Mouse (Mus musculus) heart, embryonic 10.5 days (tissue): ENCODE data around the gene Slc22a15. TPM values are rescaled to one million over a fixed set of nuclear protein-coding genes. Genes with fewer than 3 reads are reported as not detected.
A peak's percentile ranks its signal among the peaks of the same experiment; 100 is the strongest.

ENCODE experiments used
- DNase-seq: peaks from one replicate; pipeline ENCODE4 v3.0.0-alpha.2; 2017; ENCODE audit warnings: low spot score
- H3K27ac ChIP-seq: fragments of 300-500 bp; sonication (generic); 2 replicates; pipeline ENCODE4 v1.5.1; 2016; ENCODE audit warnings: mild to moderate bottlenecking
- H3K27me3 ChIP-seq: fragments of 300-500 bp; sonication (generic); 2 replicates; pipeline ENCODE4 v1.6.1; 2016; ENCODE audit warnings: mild to moderate bottlenecking; ENCODE audit not compliant: poor library complexity, insufficient read depth, severe bottlenecking
- H3K36me3 ChIP-seq: fragments of 300-500 bp; sonication (generic); 2 replicates; pipeline ENCODE4 v1.6.1; 2016; ENCODE audit warnings: mild to moderate bottlenecking, moderate library complexity
- H3K4me1 ChIP-seq: fragments of 300-500 bp; sonication (generic); 2 replicates; pipeline ENCODE4 v1.6.1; 2016; ENCODE audit warnings: mild to moderate bottlenecking
- H3K4me3 ChIP-seq: fragments of 300-500 bp; sonication (generic); 2 replicates; pipeline ENCODE4 v1.5.1; 2016; ENCODE audit warnings: mild to moderate bottlenecking, moderate library complexity
- H3K9me3 ChIP-seq: fragments of 300-500 bp; sonication (generic); 2 replicates; pipeline ENCODE4 v1.6.1; 2016; ENCODE audit warnings: mild to moderate bottlenecking, moderate library complexity
- WGBS: fragments of 180-500 bp; shearing (Covaris S2); methylation state at CpG from one replicate; pipeline ENCODE4 v1.1.7; 2016; 5-methylcytosine and 5-hydroxymethylcytosine counted together
- polyA plus RNA-seq: library from polyadenylated mRNA; unstranded; fragments of >200 nt; fragmentation: Nextera tagmentation; extraction: Ambion mirVana; gene quantifications from 2 replicates; pipeline ENCODE4 v1.2.1, GENCODE M21; 2016

Gene Slc22a15
- 4.1 and 6.3 TPM in 2 replicates for polyA plus RNA-seq

GRCm38 (mm10) chr3:101923843-101924740, at the start of gene Slc22a15:
TSS of gene Slc22a15 (minus strand) at chr3:101924453.
- under 1% methylated on average over 86 of the region's 92 CpGs for WGBS
- Histone ChIP-seq H3K4me1 (peaks cover 28% of the 10 kb centered on the region), H3K27ac (peak within 1 kb of the TSS; percentile 94), H3K9me3 (no peaks in the 10 kb centered on the region), H3K27me3 (no peaks in the 10 kb centered on the region), H3K36me3 (0 out of 2 replicates have a peak, but pooled peaks cover 4% of the 10 kb centered on the region), H3K4me3 (peak within 1 kb of the TSS; percentile 83)
- peak; percentile 84 for DNase-seq

GRCm38 (mm10) chr3:101966825-101967558, 42.7 kb upstream of the Slc22a15 start:
- no peak for DNase-seq
- Histone ChIP-seq H3K9me3 (no peaks in the 10 kb centered on the region), H3K27me3 (no peaks in the 10 kb centered on the region), H3K27ac (no peak overlapping the region), H3K36me3 (no peaks in the 10 kb centered on the region), H3K4me3 (no peak overlapping the region), H3K4me1 (peaks cover 11% of the 10 kb centered on the region; the same call in 1 of the 2 replicates)
- 60% methylated on average over 3 of the region's 3 CpGs for WGBS

- Histone ChIP-seq H3K4me1 (peaks cover 11% of the 10 kb centered on the region; the same call in 1 of the 2 replicates), H3K36me3 (no peaks in the 10 kb centered on the region), H3K4me3 (no peak overlapping the region), H3K27ac (no peak overlapping the region), H3K9me3 (no peaks in the 10 kb centered on the region), H3K27me3 (no peaks in the 10 kb centered on the region)
- DNase-seq, result no peak
- 56% methylated on average over 7 of the region's 7 CpGs for WGBS
These were observed 40.1 kb upstream of the Slc22a15 start for GRCm38 (mm10) chr3:101964352-101964751.

GRCm38 (mm10) chr3:101963501-101963900, 39.2 kb upstream of the Slc22a15 start:
- no peak for DNase-seq
- Histone ChIP-seq H3K4me3 (no peak overlapping the region), H3K27ac (no peak overlapping the region), H3K36me3 (no peaks in the 10 kb centered on the region), H3K9me3 (no peaks in the 10 kb centered on the region), H3K4me1 (peaks cover 11% of the 10 kb centered on the region; the same call in 1 of the 2 replicates), H3K27me3 (no peaks in the 10 kb centered on the region)
- 45% methylated on average over 9 of the region's 9 CpGs for WGBS

GRCm38 (mm10) chr3:101961146-101961835, 37.0 kb upstream of the Slc22a15 start:
- Histone ChIP-seq H3K27me3 (no peaks in the 10 kb centered on the region), H3K4me1 (peaks cover 7% of the 10 kb centered on the region; the same call in 1 of the 2 replicates), H3K9me3 (no peaks in the 10 kb centered on the region), H3K36me3 (no peaks in the 10 kb centered on the region), H3K27ac (no peak overlapping the region), H3K4me3 (no peak overlapping the region)
- WGBS, result 88% methylated on average over 15 of the region's 15 CpGs
- DNase-seq, result no peak

GRCm38 (mm10) chr3:101958047-101958446, 33.8 kb upstream of the Slc22a15 start:
- Histone ChIP-seq H3K36me3 (no peaks in the 10 kb centered on the region), H3K4me3 (no peak overlapping the region), H3K27ac (no peak overlapping the region), H3K4me1 (no peaks in the 10 kb centered on the region), H3K9me3 (no peaks in the 10 kb centered on the region), H3K27me3 (no peaks in the 10 kb centered on the region)
- no peak for DNase-seq
- 70% methylated on average over 3 of the region's 3 CpGs for WGBS

- no peaks in the 10 kb centered on the region for H3K9me3 ChIP-seq
These were observed 29.3 kb upstream of the Slc22a15 start for GRCm38 (mm10) chr3:101953506-101953905.

GRCm38 (mm10) chr3:101952577-101952976, 28.3 kb upstream of the Slc22a15 start:
- no peak overlapping the region for H3K27ac ChIP-seq
- H3K36me3 ChIP-seq, result no peaks in the 10 kb centered on the region
- WGBS, result 83% methylated on average over 2 of the region's 2 CpGs
- no peak for DNase-seq
- no peak overlapping the region for H3K4me3 ChIP-seq
- H3K9me3 ChIP-seq, result no peaks in the 10 kb centered on the region
- no peaks in the 10 kb centered on the region for H3K27me3 ChIP-seq
- H3K4me1 ChIP-seq, result peaks cover 7% of the 10 kb centered on the region

More at GRCm38 (mm10) chr3:101953506-101953905, 29.3 kb upstream of the Slc22a15 start:
- Histone ChIP-seq H3K27ac (no peak overlapping the region), H3K27me3 (no peaks in the 10 kb centered on the region), H3K4me1 (peaks cover 4% of the 10 kb centered on the region; the same call in 1 of the 2 replicates), H3K4me3 (no peak overlapping the region), H3K36me3 (no peaks in the 10 kb centered on the region)
- WGBS, result 83% methylated on average over 7 of the region's 7 CpGs
- no peak for DNase-seq

- Histone ChIP-seq H3K4me3 (no peak overlapping the region), H3K27me3 (no peaks in the 10 kb centered on the region), H3K27ac (no peak overlapping the region), H3K9me3 (no peaks in the 10 kb centered on the region), H3K36me3 (no peaks in the 10 kb centered on the region), H3K4me1 (peaks cover 13% of the 10 kb centered on the region)
- 64% methylated on average over 3 of the region's 3 CpGs for WGBS
- DNase-seq, result no peak
These were observed 24.3 kb upstream of the Slc22a15 start for GRCm38 (mm10) chr3:101948572-101948971.

GRCm38 (mm10) chr3:101947250-101947649, 23.0 kb upstream of the Slc22a15 start:
- Histone ChIP-seq H3K27ac (0 out of 2 replicates have a peak overlapping the region, but pooled peaks have one; percentile 25), H3K27me3 (no peaks in the 10 kb centered on the region), H3K4me3 (no peak overlapping the region), H3K36me3 (no peaks in the 10 kb centered on the region), H3K4me1 (peaks cover 13% of the 10 kb centered on the region), H3K9me3 (no peaks in the 10 kb centered on the region)
- no peak for DNase-seq
- 46% methylated on average over 4 of the region's 4 CpGs for WGBS

GRCm38 (mm10) chr3:101945257-101945656, 21.0 kb upstream of the Slc22a15 start:
- 70% methylated on average over 5 of the region's 5 CpGs for WGBS
- no peak overlapping the region for H3K4me3 ChIP-seq
- H3K27ac ChIP-seq, result no peak overlapping the region
- no peaks in the 10 kb centered on the region for H3K36me3 ChIP-seq
- no peaks in the 10 kb centered on the region for H3K27me3 ChIP-seq
- no peaks in the 10 kb centered on the region for H3K9me3 ChIP-seq
- peaks cover 13% of the 10 kb centered on the region for H3K4me1 ChIP-seq
- no peak for DNase-seq

- H3K9me3 ChIP-seq, result no peaks in the 10 kb centered on the region
- no peaks in the 10 kb centered on the region; the same call in 1 of the 2 replicates for H3K4me1 ChIP-seq
- DNase-seq, result no peak
- H3K4me3 ChIP-seq, result no peak overlapping the region
- no peaks in the 10 kb centered on the region for H3K36me3 ChIP-seq
- WGBS, result 62% methylated on average over 4 of the region's 4 CpGs
- no peak overlapping the region for H3K27ac ChIP-seq
- no peaks in the 10 kb centered on the region for H3K27me3 ChIP-seq
These were observed 16.2 kb upstream of the Slc22a15 start for GRCm38 (mm10) chr3:101940418-101940817.
